Mouse (Mus musculus) intestine, embryonic 15.5 days (tissue): Measurements from ENCODE around the gene Foxg1. TPM values are rescaled to one million over a fixed set of nuclear protein-coding genes. Genes with fewer than 3 reads are reported as not detected.
A peak's percentile ranks its signal among the peaks of the same experiment; 100 is the strongest.

Source experiments
- ATAC-seq: fragments of 200-750 bp; cut with Nextera tagmentation; 2 replicates; pipeline ENCODE4 v1.8.0; 2017; ENCODE audit warnings: moderate TSS enrichment, moderate library complexity
- H3K27ac ChIP-seq: fragments of 300-500 bp; sonication (generic); 2 replicates; pipeline ENCODE4 v1.5.1; 2015; ENCODE audit warnings: mild to moderate bottlenecking, inconsistent platforms
- H3K27me3 ChIP-seq: fragments of 300-500 bp; sonication (generic); replicated peaks from 2 replicates; pipeline ENCODE4 v1.6.1; 2015; ENCODE audit warnings: inconsistent platforms
- H3K36me3 ChIP-seq: fragments of 300-500 bp; sonication (generic); 2 replicates; pipeline ENCODE4 v1.6.1; 2015; ENCODE audit warnings: inconsistent platforms
- H3K4me1 ChIP-seq: fragments of 300-500 bp; sonication (generic); replicated peaks from 2 replicates; pipeline ENCODE4 v1.6.1; 2015; ENCODE audit warnings: inconsistent platforms
- H3K4me2 ChIP-seq: fragments of 300-500 bp; sonication (generic); replicated peaks from 2 replicates; pipeline ENCODE4 v1.6.1; 2015; ENCODE audit warnings: mild to moderate bottlenecking, inconsistent platforms
- H3K4me3 ChIP-seq: fragments of 300-500 bp; sonication (generic); replicated peaks from 2 replicates; pipeline ENCODE4 v1.5.1; 2015; ENCODE audit warnings: inconsistent platforms
- H3K9ac ChIP-seq: fragments of 300-500 bp; sonication (generic); 2 replicates; pipeline ENCODE4 v1.6.1; 2015; ENCODE audit warnings: inconsistent platforms
- H3K9me3 ChIP-seq: fragments of 300-500 bp; sonication (generic); 2 replicates; pipeline ENCODE4 v1.6.1; 2016; ENCODE audit warnings: inconsistent platforms
- WGBS: fragments of 180-500 bp; shearing (Covaris S2); methylation state at CpG from one replicate; pipeline ENCODE4 v1.1.7; 2015; 5-methylcytosine and 5-hydroxymethylcytosine counted together
- polyA plus RNA-seq: library from polyadenylated mRNA; unstranded; fragments of >200 nt; fragmentation: Nextera tagmentation; extraction: Ambion mirVana; gene quantifications from 2 replicates; pipeline ENCODE4 v1.2.1, GENCODE M21; 2015

Gene Foxg1
- polyA plus RNA-seq, 1 experiment from 2014 or later = not detected

GRCm38 (mm10) chr12:49398636-49399035 is 16.2 kb downstream of the Foxg1 start:
- no peak overlapping the region for H3K4me3 ChIP-seq
- no peaks in the 10 kb centered on the region for H3K36me3 ChIP-seq
- 21% methylated on average over 3 of the region's 3 CpGs for WGBS
- no peak overlapping the region for H3K27ac ChIP-seq
- no peak overlapping the region for H3K9ac ChIP-seq
- H3K4me2 ChIP-seq = no peak overlapping the region
- H3K9me3 ChIP-seq = no peaks in the 10 kb centered on the region
- peaks cover 64% of the 10 kb centered on the region for H3K27me3 ChIP-seq
- peaks cover 7% of the 10 kb centered on the region for H3K4me1 ChIP-seq
- ATAC-seq = no peak

- peaks cover 60% of the 10 kb centered on the region for H3K27me3 ChIP-seq
- H3K27ac ChIP-seq = no peak overlapping the region
- no peaks in the 10 kb centered on the region for H3K36me3 ChIP-seq
- WGBS = 13% methylated on average over 1 of the region's 1 CpGs
- H3K9me3 ChIP-seq = no peaks in the 10 kb centered on the region
- H3K4me1 ChIP-seq = peaks cover 7% of the 10 kb centered on the region
- no peak overlapping the region for H3K4me3 ChIP-seq
- no peak overlapping the region for H3K9ac ChIP-seq
- ATAC-seq = no peak
- no peak overlapping the region for H3K4me2 ChIP-seq
Measured at GRCm38 (mm10) chr12:49399611-49400010, 17.2 kb downstream of the Foxg1 start.

DNA sequence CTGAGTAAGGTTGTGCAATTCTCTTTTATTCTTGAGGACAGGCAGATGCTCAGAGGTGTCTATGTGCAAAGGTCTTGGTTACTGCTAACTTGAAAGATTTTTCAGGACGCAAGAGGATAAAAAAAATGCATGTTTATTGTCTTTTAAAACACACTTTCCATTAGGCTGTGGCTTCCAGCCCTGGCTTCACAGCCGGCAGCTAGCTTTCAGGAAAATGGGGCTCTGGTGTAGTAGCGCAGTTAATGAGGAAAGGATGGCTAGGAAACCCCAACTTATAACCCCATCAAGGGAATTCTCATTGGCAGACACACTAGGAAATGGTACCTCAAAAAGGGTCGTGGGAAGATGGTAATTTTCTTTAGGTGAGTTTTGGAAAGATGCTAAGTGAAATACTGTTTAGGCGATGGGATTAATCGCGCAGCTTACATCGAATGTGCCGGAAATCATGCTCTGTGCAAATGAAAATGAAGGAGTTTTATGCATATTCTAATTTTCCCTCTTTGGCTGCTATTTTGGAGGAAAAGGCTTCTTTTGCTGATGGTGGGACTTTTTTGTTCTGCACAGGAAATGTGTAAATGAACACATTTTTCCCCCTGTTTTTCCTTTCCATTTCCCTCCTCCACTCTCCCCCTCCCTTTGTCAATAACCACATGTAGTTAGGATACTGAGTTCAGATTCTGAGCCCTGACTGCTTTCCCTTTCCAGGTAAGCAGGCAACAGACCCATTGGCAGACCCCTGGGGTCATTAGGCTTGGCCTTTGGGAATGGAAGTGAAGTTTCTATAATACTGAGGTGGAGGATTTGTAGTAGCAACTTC is 17.8 kb downstream of the Foxg1 start:
- H3K9ac ChIP-seq = no peak overlapping the region
- no peak overlapping the region for H3K27ac ChIP-seq
- peaks cover 53% of the 10 kb centered on the region for H3K27me3 ChIP-seq
- H3K4me1 ChIP-seq = peaks cover 7% of the 10 kb centered on the region
- H3K9me3 ChIP-seq = no peaks in the 10 kb centered on the region
- H3K36me3 ChIP-seq = no peaks in the 10 kb centered on the region
- WGBS = 3% methylated on average over 9 of the region's 9 CpGs
- no peak overlapping the region for H3K4me2 ChIP-seq
- H3K4me3 ChIP-seq = no peak overlapping the region
- ATAC-seq = no peak

- Histone ChIP-seq H3K4me1 (peaks cover 7% of the 10 kb centered on the region), H3K9me3 (no peaks in the 10 kb centered on the region), H3K36me3 (no peaks in the 10 kb centered on the region), H3K27me3 (peaks cover 52% of the 10 kb centered on the region), H3K4me3 (peak overlapping the region; percentile 39; the same call in 1 of the 2 replicates), H3K4me2 (peak overlapping the region; percentile 82), H3K27ac (no peak overlapping the region), H3K9ac (no peak overlapping the region)
- peak; percentile 62 for ATAC-seq
- 1% methylated on average over 8 of the region's 8 CpGs for WGBS
Measured at GRCm38 (mm10) chr12:49400853-49401118, 18.3 kb downstream of the Foxg1 start.

DNA sequence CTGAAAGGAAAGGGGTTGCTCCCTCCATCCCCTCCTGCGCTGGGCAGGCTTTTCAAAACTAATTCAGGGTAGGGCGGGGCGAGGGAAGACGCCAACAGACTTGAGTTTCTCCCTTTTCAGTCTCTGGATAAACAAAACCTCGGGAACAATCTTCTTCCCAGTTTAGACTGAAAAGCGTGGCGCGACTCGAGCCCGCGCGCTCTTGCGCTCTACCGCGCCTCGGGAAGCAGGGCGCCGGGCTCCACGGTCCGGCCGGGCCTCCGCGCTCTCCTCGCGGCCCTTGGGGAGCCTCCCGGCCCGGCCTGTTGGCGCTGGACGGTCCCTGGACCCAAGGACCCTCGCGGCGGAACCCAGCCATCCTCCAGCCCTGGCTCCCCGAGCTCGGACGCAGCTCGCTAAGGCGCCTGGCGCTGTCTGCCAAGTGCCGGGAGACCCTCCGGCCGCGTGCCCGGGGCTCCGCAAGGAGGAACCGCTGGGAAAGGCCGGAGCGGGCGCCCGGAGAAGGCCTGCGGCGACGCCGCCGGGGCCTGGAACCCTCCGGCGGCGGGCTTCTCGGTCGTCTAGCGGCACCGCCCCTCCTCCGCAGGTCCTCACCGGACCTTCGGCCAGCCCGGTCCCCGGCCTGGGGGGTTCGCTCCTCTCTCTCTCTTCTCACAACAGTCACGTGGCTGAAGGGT is 18.8 kb downstream of the Foxg1 start:
- peak; percentile 77 for ATAC-seq
- WGBS = under 1% methylated on average over 66 of the region's 68 CpGs
- Histone ChIP-seq H3K36me3 (no peaks in the 10 kb centered on the region), H3K4me3 (peak overlapping the region; percentile 39), H3K9ac (peak overlapping the region; percentile 27; the same call in 1 of the 2 replicates), H3K27me3 (peaks cover 49% of the 10 kb centered on the region), H3K4me1 (peaks cover 7% of the 10 kb centered on the region), H3K4me2 (peak overlapping the region; percentile 82), H3K9me3 (no peaks in the 10 kb centered on the region), H3K27ac (no peak overlapping the region)

DNA sequence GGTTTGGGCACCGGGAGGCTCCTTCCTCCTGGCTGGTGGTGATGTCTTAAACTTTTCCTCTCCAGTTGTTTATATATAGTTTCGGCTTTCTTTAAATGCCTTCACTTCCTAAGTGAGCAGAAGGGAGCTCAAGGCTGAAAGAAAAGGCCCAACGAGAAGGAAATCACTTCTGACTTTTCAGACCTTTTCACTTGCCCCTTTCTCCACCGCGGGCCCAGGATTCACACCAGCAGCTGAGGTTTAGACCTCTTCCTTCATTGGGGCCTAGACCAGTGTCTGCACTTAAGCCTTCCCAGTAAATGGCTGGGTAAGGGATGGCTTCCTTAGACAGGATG is 19.3 kb downstream of the Foxg1 start:
- 0 out of 2 replicates have a peak overlapping the region, but pooled peaks have one; percentile 27 for H3K9ac ChIP-seq
- H3K9me3 ChIP-seq = no peaks in the 10 kb centered on the region
- H3K4me3 ChIP-seq = peak overlapping the region; percentile 39
- WGBS = 1% methylated on average over 5 of the region's 5 CpGs
- peak overlapping the region; percentile 82 for H3K4me2 ChIP-seq
- ATAC-seq = no peak
- peaks cover 7% of the 10 kb centered on the region for H3K4me1 ChIP-seq
- no peaks in the 10 kb centered on the region for H3K36me3 ChIP-seq
- H3K27ac ChIP-seq = no peak overlapping the region
- peaks cover 47% of the 10 kb centered on the region for H3K27me3 ChIP-seq

- H3K9ac ChIP-seq = no peak overlapping the region
- no peak for ATAC-seq
- H3K4me1 ChIP-seq = no peaks in the 10 kb centered on the region
- H3K4me3 ChIP-seq = no peak overlapping the region
- H3K4me2 ChIP-seq = no peak overlapping the region
- H3K27ac ChIP-seq = no peak overlapping the region
- no peaks in the 10 kb centered on the region for H3K9me3 ChIP-seq
- H3K27me3 ChIP-seq = no peaks in the 10 kb centered on the region
- no peaks in the 10 kb centered on the region for H3K36me3 ChIP-seq
- 82% methylated on average over 2 of the region's 2 CpGs for WGBS
Measured at GRCm38 (mm10) chr12:49409833-49410232, 27.4 kb downstream of the Foxg1 start.

DNA sequence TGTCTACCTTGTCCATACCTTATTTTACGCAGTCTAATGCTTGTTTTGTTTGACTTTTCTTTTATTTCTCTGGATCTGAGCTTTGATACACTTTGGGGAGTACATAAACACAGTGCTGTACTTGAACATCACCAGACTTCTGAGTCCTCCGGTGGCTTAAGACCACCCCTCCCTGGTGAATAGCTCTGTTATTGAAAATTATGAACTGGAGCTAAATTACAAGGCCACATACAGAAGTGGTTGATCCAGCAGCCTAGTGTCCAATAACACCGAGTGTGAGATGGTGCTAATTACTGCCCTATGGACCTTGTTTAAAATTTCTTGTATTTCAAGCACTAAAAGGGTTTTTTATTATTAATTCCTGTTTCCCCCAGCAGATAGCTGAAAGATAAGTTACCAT is 35.5 kb downstream of the Foxg1 start:
- WGBS = 71% methylated on average over 3 of the region's 3 CpGs

More for the DNA sequence above, 35.5 kb downstream of the Foxg1 start:
- Histone ChIP-seq H3K27ac (no peak overlapping the region), H3K9me3 (no peaks in the 10 kb centered on the region), H3K36me3 (no peaks in the 10 kb centered on the region), H3K27me3 (no peaks in the 10 kb centered on the region), H3K4me3 (no peak overlapping the region), H3K9ac (no peak overlapping the region), H3K4me2 (no peak overlapping the region), H3K4me1 (no peaks in the 10 kb centered on the region)
- no peak for ATAC-seq

Other genes with a start within 250 kb of the Foxg1 start
- gene Gm43517, start 2.5 kb downstream of the Foxg1 start, polyA plus RNA-seq = not detected in 2 replicates